Mouse (Mus musculus): ENCODE measurements around the gene Nrxn3.

GRCm38 (mm10) chr12:89884576-89884975, 1161.9 kb downstream of the Nrxn3 start:
- TF ChIP-seq CTCF (IDR thresholded peaks at IDR 0.05; ENCODE audit: borderline replicate concordance, insufficient read depth, low read length) (no peak), POLR2A (IDR thresholded peaks at IDR 0.05; ENCODE audit: low read depth, low read length) (no peak)
